Mouse (Mus musculus) embryonic facial prominence, embryonic 15.5 days (tissue): Measurements from ENCODE around the gene Frmd4b. TPM values are rescaled to one million over a fixed set of nuclear protein-coding genes. Genes with fewer than 3 reads are reported as not detected.

ENCODE experiments used
- ATAC-seq: fragments of 200-750 bp; cut with Nextera tagmentation; 2 replicates; pipeline ENCODE4 v1.8.0; 2017; ENCODE audit warnings: low read depth, moderate TSS enrichment; ENCODE audit not compliant: insufficient number of reproducible peaks, low FRiP score, low TSS enrichment
- H3K27ac ChIP-seq: fragments of 300-500 bp; sonication (generic); replicated peaks from 2 replicates; pipeline ENCODE4 v1.5.1; 2015; ENCODE audit warnings: mild to moderate bottlenecking, inconsistent platforms
- H3K27me3 ChIP-seq: fragments of 300-500 bp; sonication (generic); 2 replicates; pipeline ENCODE4 v1.6.1; 2015; ENCODE audit warnings: inconsistent platforms
- H3K36me3 ChIP-seq: fragments of 300-500 bp; sonication (generic); 2 replicates; pipeline ENCODE4 v1.6.1; 2015; ENCODE audit warnings: mild to moderate bottlenecking, inconsistent platforms
- H3K4me1 ChIP-seq: fragments of 300-500 bp; sonication (generic); 2 replicates; pipeline ENCODE4 v1.6.1; 2015; ENCODE audit warnings: inconsistent platforms
- H3K4me2 ChIP-seq: fragments of 300-500 bp; sonication (generic); replicated peaks from 2 replicates; pipeline ENCODE4 v1.6.1; 2015; ENCODE audit warnings: mild to moderate bottlenecking, inconsistent platforms
- H3K4me3 ChIP-seq: fragments of 300-500 bp; sonication (generic); replicated peaks from 2 replicates; pipeline ENCODE4 v1.5.1; 2015; ENCODE audit warnings: mild to moderate bottlenecking, inconsistent platforms
- H3K9ac ChIP-seq: fragments of 300-500 bp; sonication (generic); 2 replicates; pipeline ENCODE4 v1.6.1; 2015; ENCODE audit warnings: inconsistent platforms
- H3K9me3 ChIP-seq: fragments of 300-500 bp; sonication (generic); replicated peaks from 2 replicates; pipeline ENCODE4 v1.6.1; 2016; ENCODE audit warnings: inconsistent platforms
- WGBS: fragments of 180-500 bp; shearing (Covaris S2); methylation state at CpG from one replicate; pipeline ENCODE4 v1.1.7; 2015; 5-methylcytosine and 5-hydroxymethylcytosine counted together
- polyA plus RNA-seq: library from polyadenylated mRNA; unstranded; fragments of >200 nt; fragmentation: Nextera tagmentation; extraction: Ambion mirVana; gene quantifications from 2 replicates; pipeline ENCODE4 v1.2.1, GENCODE M21; 2015

Frmd4b gene
- polyA plus RNA-seq, 1 experiment from 2014 or later, result 17.8 TPM

- no peak overlapping the region for H3K4me3 ChIP-seq
- no peaks in the 10 kb centered on the region for H3K36me3 ChIP-seq
- no peak overlapping the region for H3K27ac ChIP-seq
- no peak overlapping the region for H3K4me2 ChIP-seq
- no peaks in the 10 kb centered on the region for H3K27me3 ChIP-seq
- no peak overlapping the region for H3K9ac ChIP-seq
- WGBS, result 61% methylated on average over 4 of the region's 4 CpGs
- no peak for ATAC-seq
- H3K4me1 ChIP-seq, result peaks cover 11% of the 10 kb centered on the region; the same call in 1 of the 2 replicates
- H3K9me3 ChIP-seq, result no peaks in the 10 kb centered on the region
Measured at GRCm38 (mm10) chr6:97553431-97553830, 63.9 kb downstream of the Frmd4b start.

- ATAC-seq, result no peak
- no peaks in the 10 kb centered on the region for H3K27me3 ChIP-seq
- H3K36me3 ChIP-seq, result no peaks in the 10 kb centered on the region
- H3K9me3 ChIP-seq, result no peaks in the 10 kb centered on the region
- WGBS, result 60% methylated on average over 3 of the region's 3 CpGs
- H3K9ac ChIP-seq, result no peak overlapping the region
- H3K4me2 ChIP-seq, result no peak overlapping the region
- no peak overlapping the region for H3K4me3 ChIP-seq
- no peak overlapping the region for H3K27ac ChIP-seq
- peaks cover 11% of the 10 kb centered on the region; the same call in 1 of the 2 replicates for H3K4me1 ChIP-seq
Measured at GRCm38 (mm10) chr6:97552573-97552972, 64.8 kb downstream of the Frmd4b start.

GRCm38 (mm10) chr6:97551884-97552283, 65.5 kb downstream of the Frmd4b start:
- no peak; the same call in 1 of the 2 replicates for ATAC-seq

GRCm38 (mm10) chr6:97551161-97551560, 66.2 kb downstream of the Frmd4b start:
- Histone ChIP-seq H3K9ac (no peak overlapping the region), H3K9me3 (no peaks in the 10 kb centered on the region), H3K4me2 (no peak overlapping the region), H3K27ac (no peak overlapping the region), H3K4me3 (no peak overlapping the region), H3K36me3 (no peaks in the 10 kb centered on the region), H3K27me3 (no peaks in the 10 kb centered on the region), H3K4me1 (peaks cover 11% of the 10 kb centered on the region; the same call in 1 of the 2 replicates)
- no peak for ATAC-seq
- WGBS, result 87% methylated on average over 4 of the region's 4 CpGs

More at GRCm38 (mm10) chr6:97551884-97552283, 65.5 kb downstream of the Frmd4b start:
- H3K4me2 ChIP-seq, result no peak overlapping the region
- no peaks in the 10 kb centered on the region for H3K27me3 ChIP-seq
- no peaks in the 10 kb centered on the region for H3K9me3 ChIP-seq
- H3K27ac ChIP-seq, result no peak overlapping the region
- no peaks in the 10 kb centered on the region for H3K36me3 ChIP-seq
- H3K4me3 ChIP-seq, result no peak overlapping the region
- 53% methylated on average over 8 of the region's 8 CpGs for WGBS
- peaks cover 11% of the 10 kb centered on the region; the same call in 1 of the 2 replicates for H3K4me1 ChIP-seq
- no peak overlapping the region for H3K9ac ChIP-seq

GRCm38 (mm10) chr6:97540458-97540857, 76.9 kb downstream of the Frmd4b start:
- Histone ChIP-seq H3K27me3 (no peaks in the 10 kb centered on the region), H3K9ac (no peak overlapping the region), H3K9me3 (no peaks in the 10 kb centered on the region), H3K36me3 (no peaks in the 10 kb centered on the region), H3K4me1 (no peaks in the 10 kb centered on the region), H3K27ac (no peak overlapping the region), H3K4me2 (no peak overlapping the region), H3K4me3 (no peak overlapping the region)
- no peak for ATAC-seq
- WGBS, result 62% methylated on average over 2 of the region's 2 CpGs

- H3K4me1 ChIP-seq, result no peaks in the 10 kb centered on the region
- H3K27ac ChIP-seq, result no peak overlapping the region
- no peak overlapping the region for H3K4me2 ChIP-seq
- no peak overlapping the region for H3K9ac ChIP-seq
- H3K9me3 ChIP-seq, result no peaks in the 10 kb centered on the region
- 84% methylated on average over 9 of the region's 9 CpGs for WGBS
- H3K27me3 ChIP-seq, result no peaks in the 10 kb centered on the region
- H3K36me3 ChIP-seq, result no peaks in the 10 kb centered on the region
- H3K4me3 ChIP-seq, result no peak overlapping the region
- no peak for ATAC-seq
Measured at GRCm38 (mm10) chr6:97535763-97536445, 81.4 kb downstream of the Frmd4b start.

GRCm38 (mm10) chr6:97531043-97531442, 86.3 kb downstream of the Frmd4b start:
- H3K4me1 ChIP-seq, result no peaks in the 10 kb centered on the region
- no peak for ATAC-seq
- no peak overlapping the region for H3K27ac ChIP-seq
- H3K9ac ChIP-seq, result no peak overlapping the region
- no peak overlapping the region for H3K4me3 ChIP-seq
- H3K36me3 ChIP-seq, result no peaks in the 10 kb centered on the region
- peaks cover 6% of the 10 kb centered on the region; the same call in 1 of the 2 replicates for H3K27me3 ChIP-seq
- no peak overlapping the region for H3K4me2 ChIP-seq
- 48% methylated on average over 4 of the region's 4 CpGs for WGBS
- H3K9me3 ChIP-seq, result no peaks in the 10 kb centered on the region

- ATAC-seq, result no peak
- Histone ChIP-seq H3K27me3 (peaks cover 6% of the 10 kb centered on the region; the same call in 1 of the 2 replicates), H3K4me1 (no peaks in the 10 kb centered on the region), H3K9me3 (no peaks in the 10 kb centered on the region), H3K36me3 (no peaks in the 10 kb centered on the region), H3K9ac (no peak overlapping the region), H3K27ac (no peak overlapping the region), H3K4me2 (no peak overlapping the region), H3K4me3 (no peak overlapping the region)
- WGBS, result 58% methylated on average over 15 of the region's 15 CpGs
Measured at GRCm38 (mm10) chr6:97528961-97529680, 88.2 kb downstream of the Frmd4b start.

GRCm38 (mm10) chr6:97526092-97526491, 91.2 kb downstream of the Frmd4b start:
- Histone ChIP-seq H3K4me2 (no peak overlapping the region), H3K9me3 (no peaks in the 10 kb centered on the region), H3K4me3 (no peak overlapping the region), H3K27me3 (peaks cover 6% of the 10 kb centered on the region; the same call in 1 of the 2 replicates), H3K36me3 (no peaks in the 10 kb centered on the region), H3K4me1 (no peaks in the 10 kb centered on the region), H3K9ac (no peak overlapping the region), H3K27ac (no peak overlapping the region)
- ATAC-seq, result no peak; the same call in 1 of the 2 replicates
- WGBS, result 17% methylated on average over 8 of the region's 8 CpGs

GRCm38 (mm10) chr6:97523118-97523517, 94.2 kb downstream of the Frmd4b start:
- H3K9ac ChIP-seq, result no peak overlapping the region
- H3K4me1 ChIP-seq, result no peaks in the 10 kb centered on the region; the same call in 1 of the 2 replicates
- peaks cover 6% of the 10 kb centered on the region; the same call in 1 of the 2 replicates for H3K27me3 ChIP-seq
- under 1% methylated on average over 11 of the region's 11 CpGs for WGBS
- no peak overlapping the region for H3K4me3 ChIP-seq
- 0 out of 2 replicates have a peak overlapping the region, but pooled peaks have one; percentile 28 for H3K4me2 ChIP-seq
- H3K9me3 ChIP-seq, result no peaks in the 10 kb centered on the region
- H3K36me3 ChIP-seq, result no peaks in the 10 kb centered on the region
- no peak overlapping the region for H3K27ac ChIP-seq
- no peak for ATAC-seq

- Histone ChIP-seq H3K27ac (no peak overlapping the region), H3K4me2 (no peak overlapping the region), H3K4me3 (no peak overlapping the region), H3K36me3 (no peaks in the 10 kb centered on the region), H3K9me3 (no peaks in the 10 kb centered on the region), H3K27me3 (no peaks in the 10 kb centered on the region), H3K4me1 (peaks cover 7% of the 10 kb centered on the region), H3K9ac (no peak overlapping the region)
- ATAC-seq, result no peak
- 52% methylated on average over 13 of the region's 13 CpGs for WGBS
Measured at GRCm38 (mm10) chr6:97521279-97522038, 95.9 kb downstream of the Frmd4b start.
